Mouse (Mus musculus) limb, embryonic 11.5 days (tissue): Measurements from ENCODE around the gene Duxbl2. TPM values are rescaled to one million over a fixed set of nuclear protein-coding genes. Genes with fewer than 3 reads are reported as not detected.
"Not testable (repeated sequence)": the region's sequence is repeated elsewhere in the genome, so short reads cannot be mapped to it uniquely, and the experiment has no call there.

Experiments
- ATAC-seq: fragments of 200-750 bp; cut with Nextera tagmentation; 2 replicates; pipeline ENCODE4 v1.8.0; 2017; ENCODE audit warnings: low read depth; ENCODE audit not compliant: insufficient number of reproducible peaks, low FRiP score, low TSS enrichment
- DNase-seq: peaks from one replicate; pipeline ENCODE4 v3.0.0-alpha.2; 2015; ENCODE audit warnings: low spot score
- H3K27ac ChIP-seq: fragments of 300-500 bp; sonication (generic); replicated peaks from 2 replicates; pipeline ENCODE4 v1.5.1; 2014; ENCODE audit warnings: low read depth, mild to moderate bottlenecking, low read length
- H3K27me3 ChIP-seq: fragments of 300-500 bp; sonication (generic); 2 replicates; pipeline ENCODE4 v1.6.1; 2014; ENCODE audit warnings: mild to moderate bottlenecking, low read length, mixed read lengths; ENCODE audit not compliant: control insufficient read depth, insufficient read depth
- H3K36me3 ChIP-seq: fragments of 300-500 bp; sonication (generic); 2 replicates; pipeline ENCODE4 v1.6.1; 2014; ENCODE audit warnings: mild to moderate bottlenecking, low read length, moderate library complexity, mixed read lengths; ENCODE audit not compliant: control insufficient read depth, insufficient read depth
- H3K4me1 ChIP-seq: fragments of 300-500 bp; sonication (generic); 2 replicates; pipeline ENCODE4 v1.6.1; 2014; ENCODE audit warnings: low read length, mixed read lengths; ENCODE audit not compliant: control insufficient read depth, insufficient read depth
- H3K4me2 ChIP-seq: fragments of 300-500 bp; sonication (generic); 2 replicates; pipeline ENCODE4 v1.6.1; 2014; ENCODE audit warnings: low read depth, mild to moderate bottlenecking, moderate library complexity; ENCODE audit not compliant: severe bottlenecking
- H3K4me3 ChIP-seq: fragments of 300-500 bp; sonication (generic); 2 replicates; pipeline ENCODE4 v1.5.1; 2014; ENCODE audit warnings: low read depth, low read length
- H3K9ac ChIP-seq: fragments of 300-500 bp; sonication (generic); 2 replicates; pipeline ENCODE4 v1.6.1; 2014; ENCODE audit warnings: mild to moderate bottlenecking, low read length
- H3K9me3 ChIP-seq: fragments of 300-500 bp; sonication (generic); 2 replicates; pipeline ENCODE4 v1.6.1; 2016; ENCODE audit warnings: low read length; ENCODE audit not compliant: control insufficient read depth
- WGBS: fragments of 180-500 bp; shearing (Covaris S2); extraction: QIAGEN DNeasy Blood & Tissue Kit; methylation state at CpG from one replicate; pipeline ENCODE4 v1.1.7; 2014; 5-methylcytosine and 5-hydroxymethylcytosine counted together
- polyA plus RNA-seq: library from polyadenylated mRNA; unstranded; fragments of >200 nt; fragmentation: Nextera tagmentation; extraction: Ambion mirVana; gene quantifications from 2 replicates; pipeline ENCODE4 v1.2.1, GENCODE M21; 2014

The Duxbl2 gene
- polyA plus RNA-seq = 2.4 TPM in 1 of 2 replicates, not detected in the other

DNA sequence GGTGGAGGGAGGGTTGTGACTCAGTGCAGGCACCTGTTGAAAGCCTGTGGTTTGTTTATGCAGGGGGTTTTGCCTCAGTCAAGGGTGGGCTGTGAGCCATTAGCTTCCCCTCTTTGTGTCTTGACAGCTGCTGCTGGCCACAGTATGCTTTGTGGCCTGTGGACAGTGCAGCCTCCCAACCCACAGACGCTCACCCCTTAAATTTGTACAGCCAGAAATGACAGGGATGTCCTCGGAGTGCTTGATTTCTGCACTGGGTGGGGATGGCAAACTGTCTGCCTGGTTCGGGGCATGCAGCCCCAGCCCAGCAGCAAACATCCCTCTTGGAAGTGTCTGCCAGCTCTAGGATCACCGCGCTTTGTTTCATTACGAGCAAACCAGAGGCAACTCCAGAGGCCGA is at the start of gene Duxbl2:
Gene Duxbl2 (plus strand): TSS at position 200 of the 400 bp plus-strand sequence.
- no CpG with 5 or more reads among the region's 7 CpGs for WGBS
- ATAC-seq = not testable (repeated sequence)

DNA sequence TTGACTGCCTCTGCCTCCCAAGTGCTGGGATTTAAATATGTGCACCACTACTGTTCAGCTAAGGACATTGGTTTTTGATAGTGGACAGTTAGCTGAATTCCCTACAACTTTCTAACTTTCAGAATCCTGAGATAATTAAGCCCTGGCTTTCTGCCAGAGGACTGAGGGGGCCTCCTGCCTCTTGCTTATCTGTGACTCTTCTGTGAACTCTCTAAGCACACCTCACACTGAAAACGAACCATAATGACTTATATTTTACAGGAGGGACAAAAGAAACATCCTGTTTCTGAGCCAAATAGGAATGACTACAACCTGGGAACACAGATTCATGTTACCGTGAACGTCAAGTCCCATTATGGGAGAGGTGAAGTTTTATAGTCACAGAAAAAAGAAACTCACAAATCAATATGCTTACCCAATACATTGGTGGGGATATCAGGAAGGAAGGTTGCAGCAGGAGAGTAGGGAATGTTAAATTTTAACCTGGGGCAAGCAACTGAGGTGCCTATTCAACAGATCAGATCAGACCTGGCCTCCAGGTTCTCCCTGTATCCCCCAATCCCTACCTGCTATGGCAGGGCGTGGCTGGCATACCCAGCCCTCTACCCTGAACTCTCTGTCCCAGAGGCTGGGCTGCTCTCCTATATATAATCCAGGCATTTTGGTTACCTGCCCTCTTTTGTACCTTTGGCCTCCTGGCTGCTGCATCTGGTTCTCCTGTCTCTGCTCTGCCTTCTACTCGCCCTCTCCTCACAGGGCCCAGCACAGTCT is 41.3 kb upstream of the Duxbl2 start:
- not testable (repeated sequence) for DNase-seq, H3K9ac ChIP-seq, H3K4me3 ChIP-seq, H3K4me2 ChIP-seq, H3K27me3 ChIP-seq, H3K9me3 ChIP-seq, ATAC-seq, H3K27ac ChIP-seq, H3K36me3 ChIP-seq, H3K4me1 ChIP-seq
- WGBS = no CpG with 5 or more reads among the region's 5 CpGs

More for the DNA sequence above, at the start of gene Duxbl2:
- H3K9ac ChIP-seq, H3K27ac ChIP-seq, H3K27me3 ChIP-seq, H3K36me3 ChIP-seq, DNase-seq, H3K4me2 ChIP-seq, H3K4me3 ChIP-seq, H3K9me3 ChIP-seq, H3K4me1 ChIP-seq: not testable (repeated sequence)

DNA sequence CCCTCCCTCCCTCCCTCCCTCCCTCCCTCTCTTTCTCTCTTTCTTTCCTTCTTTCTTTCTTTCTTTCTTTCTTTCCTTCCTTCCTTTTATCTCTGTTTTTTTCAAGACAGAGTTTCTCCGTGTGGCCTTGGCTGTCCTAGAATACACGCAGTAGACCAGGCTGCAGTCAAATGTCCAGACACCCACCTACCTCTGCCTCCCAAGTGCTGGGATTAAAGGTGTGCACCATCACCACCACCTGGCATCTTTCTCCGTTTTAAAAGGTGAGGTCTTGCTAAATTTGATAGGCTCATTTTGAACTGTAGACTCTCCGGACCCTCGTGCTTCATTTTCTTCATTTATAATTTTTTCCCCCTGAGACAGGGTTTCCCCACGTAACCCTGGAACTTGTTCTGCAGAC is 36.9 kb upstream of the Duxbl2 start, which contains the start of gene Cphx2:
Gene Cphx2 (plus strand): TSS at position 301 of the 400 bp plus-strand sequence.
- not testable (repeated sequence) for H3K4me3 ChIP-seq, H3K9ac ChIP-seq, H3K4me2 ChIP-seq, DNase-seq, H3K9me3 ChIP-seq, H3K27ac ChIP-seq, ATAC-seq, H3K27me3 ChIP-seq, H3K36me3 ChIP-seq, H3K4me1 ChIP-seq
- no CpG with 5 or more reads among the region's 6 CpGs for WGBS

DNA sequence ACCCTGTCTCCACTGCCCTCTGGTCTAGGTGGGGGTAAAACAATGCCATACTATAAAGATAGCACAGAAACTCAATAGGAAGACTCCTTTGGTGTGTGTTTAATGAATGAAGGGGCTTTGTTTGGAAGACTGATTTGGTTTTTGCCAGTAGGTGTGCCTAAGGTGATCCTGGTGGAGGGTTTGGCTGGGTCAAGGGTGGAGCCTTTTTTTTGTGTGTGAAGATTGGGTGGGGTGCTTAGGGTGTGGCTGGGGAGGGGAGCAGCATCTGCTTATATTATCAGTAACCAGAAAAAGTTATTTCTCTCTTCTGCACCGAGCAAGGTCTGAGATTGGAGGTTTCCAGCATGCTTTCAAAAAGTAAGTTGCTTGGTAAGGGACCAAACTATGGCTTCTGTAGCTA is 36.2 kb upstream of the Duxbl2 start, which contains the start of gene Cphx3:
Gene Cphx3 (plus strand): TSS at position 301 of the 400 bp plus-strand sequence.
- no CpG with 5 or more reads among the region's 1 CpGs for WGBS
- not testable (repeated sequence) for H3K36me3 ChIP-seq, H3K4me2 ChIP-seq, H3K9me3 ChIP-seq, H3K9ac ChIP-seq, H3K4me1 ChIP-seq, DNase-seq, ATAC-seq, H3K27me3 ChIP-seq, H3K4me3 ChIP-seq, H3K27ac ChIP-seq

DNA sequence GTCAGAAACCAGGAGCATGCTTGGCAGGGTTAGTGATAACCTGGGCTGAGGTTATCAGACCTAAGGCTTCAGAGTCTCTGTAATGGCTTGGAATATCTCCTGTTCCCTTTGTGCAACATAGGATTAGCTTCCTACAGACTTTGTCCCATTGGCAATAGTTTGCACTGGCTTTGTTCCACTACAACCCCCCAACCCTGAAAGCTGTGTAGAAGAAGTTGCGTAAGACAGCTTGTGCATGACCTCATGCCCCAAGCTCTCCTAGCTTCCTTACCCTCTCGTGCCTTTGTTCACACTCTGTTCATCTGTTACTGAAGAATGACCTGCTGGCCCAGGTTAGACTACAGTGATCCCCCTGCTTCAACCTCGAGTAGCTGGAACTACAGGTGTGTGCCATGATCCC is 20.5 kb upstream of the Duxbl2 start:
- H3K4me1 ChIP-seq, H3K4me3 ChIP-seq, DNase-seq, H3K4me2 ChIP-seq, H3K36me3 ChIP-seq, H3K27ac ChIP-seq, ATAC-seq, H3K9ac ChIP-seq, H3K27me3 ChIP-seq, H3K9me3 ChIP-seq: not testable (repeated sequence)
- WGBS = no CpG with 5 or more reads among the region's 3 CpGs

DNA sequence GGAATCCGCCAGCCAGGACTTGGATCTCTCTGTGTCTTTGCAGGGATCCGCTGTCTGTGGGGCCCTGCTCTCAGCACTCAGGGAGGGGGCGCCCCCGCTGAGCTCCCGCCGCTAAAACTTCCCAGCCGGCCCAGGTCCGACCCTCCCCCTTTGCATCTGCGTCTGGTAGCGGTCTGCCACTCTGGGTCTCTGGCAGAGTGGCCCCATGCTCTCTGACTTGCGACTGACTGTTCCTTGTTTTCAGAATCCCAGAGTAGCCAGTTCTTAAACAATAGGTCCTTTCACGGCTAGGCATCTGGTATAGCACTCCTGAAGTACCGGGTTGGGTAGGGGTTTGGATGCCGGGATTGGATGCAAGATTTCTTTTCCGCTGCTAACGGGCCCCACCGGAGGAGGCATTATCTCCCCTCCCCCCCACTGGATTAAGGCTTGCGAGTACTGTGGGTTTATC is 426 bp downstream of the Duxbl2 start:
- H3K4me3 ChIP-seq, H3K4me1 ChIP-seq, H3K9ac ChIP-seq, H3K36me3 ChIP-seq, H3K27me3 ChIP-seq, DNase-seq, H3K27ac ChIP-seq, H3K4me2 ChIP-seq, H3K9me3 ChIP-seq: not testable (repeated sequence)
- ATAC-seq = peak; percentile 84
- WGBS = no CpG with 5 or more reads among the region's 18 CpGs

DNA sequence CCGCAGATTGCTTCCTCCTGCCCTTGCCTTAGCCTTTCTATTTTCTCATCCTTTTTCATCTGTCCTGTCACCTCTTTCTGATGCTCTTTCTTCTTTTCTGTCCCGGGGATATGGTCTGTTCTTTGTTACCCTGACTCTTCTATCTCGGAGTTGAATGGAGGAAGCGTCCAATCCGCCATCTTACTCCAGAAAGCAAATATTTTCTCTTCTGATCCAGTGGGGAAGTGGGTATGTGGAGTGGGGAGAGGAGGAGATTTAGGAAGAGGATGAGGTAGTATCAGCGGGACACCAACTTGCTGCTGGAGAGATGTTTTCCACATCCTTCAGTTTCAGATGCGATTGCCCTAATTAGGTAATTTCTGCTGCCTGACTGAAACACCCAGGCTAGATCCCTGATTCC is 946 bp downstream of the Duxbl2 start:
- not testable (repeated sequence) for H3K4me2 ChIP-seq, H3K36me3 ChIP-seq, ATAC-seq, H3K4me3 ChIP-seq, H3K27me3 ChIP-seq, H3K9ac ChIP-seq, DNase-seq, H3K9me3 ChIP-seq, H3K4me1 ChIP-seq, H3K27ac ChIP-seq
- no CpG with 5 or more reads among the region's 7 CpGs for WGBS

DNA sequence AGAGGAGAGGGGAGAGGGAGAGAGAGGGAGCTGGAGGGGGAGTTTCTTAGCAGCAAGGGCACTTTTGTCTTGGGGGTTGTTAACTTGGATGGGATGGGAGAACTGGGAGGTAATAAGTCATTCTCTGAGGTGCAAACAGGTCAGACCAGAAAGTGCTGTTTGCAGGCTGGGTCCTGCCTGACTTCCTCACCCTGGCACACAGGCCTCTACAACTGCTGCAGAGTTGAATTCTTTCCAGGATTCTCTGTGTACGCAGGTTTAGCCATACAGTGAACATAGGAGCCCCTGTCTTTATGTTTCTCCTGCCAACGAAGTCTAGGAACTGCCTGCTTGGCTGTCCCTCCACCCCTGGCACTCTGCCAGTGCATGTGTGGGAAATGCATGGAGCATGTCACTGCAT is 28.9 kb downstream of the Duxbl2 start:
- H3K27me3 ChIP-seq, H3K4me2 ChIP-seq, H3K9ac ChIP-seq, DNase-seq, H3K27ac ChIP-seq, H3K36me3 ChIP-seq, ATAC-seq, H3K4me1 ChIP-seq, H3K9me3 ChIP-seq, H3K4me3 ChIP-seq: not testable (repeated sequence)
- no CpG with 5 or more reads among the region's 2 CpGs for WGBS
